Mouse (Mus musculus) activated CD4-positive, CD25-positive, alpha-beta regulatory T cell, adult 9 weeks (primary cell): ENCODE results near the gene Gpr37l1. TPM values are rescaled to one million over a fixed set of nuclear protein-coding genes. Genes with fewer than 3 reads are reported as not detected.

Source experiments
- polyA plus RNA-seq: library from polyadenylated mRNA; unstranded; fragments of 100-300 nt; shearing (Covaris generic); gene quantifications from one replicate; pipeline ENCODE4 v1.2.1, GENCODE M21; 2017

The Gpr37l1 gene
- polyA plus RNA-seq = not detected

DNA sequence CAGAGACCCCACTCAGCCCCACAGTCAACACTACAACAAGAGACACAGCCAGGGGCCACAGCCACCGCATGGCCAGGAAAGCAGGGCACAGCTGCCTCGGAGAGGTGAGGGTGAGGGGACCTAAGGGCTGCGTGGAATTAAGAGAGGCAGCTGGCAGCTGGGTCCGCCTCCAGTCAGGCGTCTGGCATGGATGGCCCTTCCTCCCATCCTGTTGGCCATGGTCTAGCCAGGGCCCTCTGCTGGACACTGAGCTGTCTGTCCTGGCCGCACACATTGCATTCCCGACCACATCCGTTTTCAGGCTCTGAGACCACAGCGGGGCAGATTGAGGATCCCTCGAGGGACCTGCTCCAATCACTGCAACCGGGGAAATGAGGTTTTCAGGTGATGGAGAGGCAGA is at the start of gene Gpr37l1:
TSS of gene Gpr37l1 (minus strand) at position 247 of the 400 bp plus-strand sequence.

DNA sequence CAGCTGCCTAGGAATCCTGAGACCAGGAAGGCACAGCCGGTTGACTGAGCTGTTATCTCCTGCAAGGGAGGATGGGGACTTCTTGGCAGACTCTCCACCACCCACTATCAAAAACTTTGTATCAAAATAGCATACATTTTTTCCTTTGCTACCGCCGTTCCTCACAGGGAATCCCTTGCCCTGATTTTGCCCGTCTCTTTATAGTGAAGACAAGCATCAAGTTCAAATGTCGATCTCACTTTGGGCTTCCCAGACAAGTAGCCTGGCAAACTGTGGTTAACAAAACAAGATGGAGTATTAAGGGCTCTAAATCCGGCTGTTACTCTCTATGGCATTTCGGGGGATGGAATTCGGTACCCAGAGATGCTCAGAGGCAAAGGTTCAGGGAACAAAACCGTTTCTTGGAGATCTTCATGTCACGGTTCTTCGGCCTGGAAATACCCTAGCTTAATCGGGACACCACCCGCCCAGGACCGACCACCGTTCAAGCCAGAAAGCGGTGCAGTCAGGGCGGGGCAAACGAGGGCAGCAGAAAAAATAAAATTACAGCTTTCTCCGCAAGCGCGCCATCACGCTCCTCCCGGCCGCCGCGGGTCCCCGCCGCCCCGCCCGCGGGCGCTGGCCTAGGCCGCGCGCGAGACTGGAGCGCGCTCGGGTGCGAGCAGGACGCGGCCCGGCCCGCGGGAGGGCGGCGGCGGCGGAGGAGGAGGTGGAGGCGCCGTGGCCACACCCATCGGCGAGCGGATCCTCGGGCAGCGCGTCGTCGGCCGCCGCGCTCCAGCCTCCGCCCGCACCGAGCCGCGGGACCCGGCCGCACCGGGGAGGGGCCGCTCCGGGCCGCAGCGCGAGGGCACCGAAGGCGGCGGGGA is 21.2 kb downstream of the Gpr37l1 start, which contains the start of gene Arl8a:
TSS of gene Arl8a (plus strand) at position 748 of the 869 bp plus-strand sequence.

DNA sequence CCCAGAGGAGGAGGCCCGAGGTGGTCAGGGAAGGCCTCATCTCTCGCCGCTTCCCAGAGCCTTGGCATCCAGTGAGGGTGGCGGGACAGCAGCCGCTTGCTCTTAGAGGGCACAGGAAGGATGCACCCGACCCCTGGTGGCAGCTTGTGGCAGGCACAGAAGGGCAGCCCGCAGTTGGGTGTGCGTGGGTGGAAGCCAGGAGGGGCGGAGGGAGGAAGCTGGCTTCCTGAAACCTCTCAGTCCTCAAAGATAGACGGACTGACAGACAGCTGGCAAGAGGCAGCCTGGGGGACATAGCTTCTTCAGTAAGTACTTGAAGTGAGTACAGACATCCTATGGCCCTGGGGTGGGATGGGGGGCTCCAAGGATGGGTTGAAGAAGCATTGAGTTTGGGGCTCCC is 35.0 kb downstream of the Gpr37l1 start, which contains the start of gene Ptpn7:
TSS of gene Ptpn7 (plus strand) at position 228 of the 400 bp plus-strand sequence.

Other genes with a start within 250 kb of the Gpr37l1 start
- gene Ppp1r12b, start 211.7 kb downstream of the Gpr37l1 start, polyA plus RNA-seq = 3.8 TPM
- 14.1 TPM for gene Ube2t, start 205.1 kb downstream of the Gpr37l1 start, polyA plus RNA-seq
- gene Lgr6, start 62.4 kb downstream of the Gpr37l1 start, polyA plus RNA-seq = 0.05 TPM
- 331 TPM for gene Ptpn7, start 35.0 kb downstream of the Gpr37l1 start, polyA plus RNA-seq
- 8.7 TPM for gene Arl8a, start 20.9 kb downstream of the Gpr37l1 start, polyA plus RNA-seq
- gene Elf3, start 90.9 kb upstream of the Gpr37l1 start, polyA plus RNA-seq = not detected
- 38.1 TPM for gene Rnpep, start 116.4 kb upstream of the Gpr37l1 start, polyA plus RNA-seq
- 135 TPM for gene Timm17a, start 146.1 kb upstream of the Gpr37l1 start, polyA plus RNA-seq
- gene Lmod1, start 157.1 kb upstream of the Gpr37l1 start, polyA plus RNA-seq = not detected
- not detected for gene Shisa4, start 207.6 kb upstream of the Gpr37l1 start, polyA plus RNA-seq